Mouse (Mus musculus) MEL-GATA-1-ER (cell line): ENCODE data around the gene Katnal1.
A peak's percentile ranks its signal among the peaks of the same experiment; 100 is the strongest.

Experiments
- DNase-seq: peaks from one replicate; pipeline ENCODE4 v3.0.0-alpha.2; 2012; ENCODE audit warnings: low read depth; ENCODE audit errors: extremely low read depth

The Katnal1 gene

GRCm38 (mm10) chr5:148927717-148928223 lies 1.4 kb downstream of the Katnal1 start:
- DNase-seq, result no peak

GRCm38 (mm10) chr5:148924586-148924985 lies 4.5 kb downstream of the Katnal1 start:
- no peak for DNase-seq

- DNase-seq, result no peak
Measured at GRCm38 (mm10) chr5:148924051-148924450, 5.1 kb downstream of the Katnal1 start.

GRCm38 (mm10) chr5:148923408-148923807 lies 5.7 kb downstream of the Katnal1 start:
- no peak for DNase-seq

GRCm38 (mm10) chr5:148922773-148923172 lies 6.3 kb downstream of the Katnal1 start:
- no peak for DNase-seq

GRCm38 (mm10) chr5:148918049-148918448 lies 11.1 kb downstream of the Katnal1 start:
- DNase-seq, result no peak

- no peak for DNase-seq
Measured at GRCm38 (mm10) chr5:148916775-148917174, 12.3 kb downstream of the Katnal1 start.

GRCm38 (mm10) chr5:148912262-148912661 lies 16.9 kb downstream of the Katnal1 start:
- no peak for DNase-seq

- no peak for DNase-seq
Measured at GRCm38 (mm10) chr5:148910066-148910465, 19.1 kb downstream of the Katnal1 start.

GRCm38 (mm10) chr5:148909402-148909801 lies 19.7 kb downstream of the Katnal1 start:
- DNase-seq, result no peak

GRCm38 (mm10) chr5:148909057-148909395 lies 20.1 kb downstream of the Katnal1 start:
- no peak for DNase-seq

- DNase-seq, result no peak
Measured at GRCm38 (mm10) chr5:148908191-148909056, 20.7 kb downstream of the Katnal1 start.

- no peak for DNase-seq
Measured at GRCm38 (mm10) chr5:148906305-148906704, 22.8 kb downstream of the Katnal1 start.

GRCm38 (mm10) chr5:148904846-148905245 lies 24.3 kb downstream of the Katnal1 start:
- no peak for DNase-seq

- no peak for DNase-seq
Measured at GRCm38 (mm10) chr5:148899361-148899760, 29.8 kb downstream of the Katnal1 start.

GRCm38 (mm10) chr5:148897941-148898417 lies 31.1 kb downstream of the Katnal1 start:
- peak; percentile 89 for DNase-seq

GRCm38 (mm10) chr5:148897069-148897702 lies 31.9 kb downstream of the Katnal1 start:
- peak; percentile 100 for DNase-seq

- peak; percentile 54 for DNase-seq
Measured at GRCm38 (mm10) chr5:148896515-148896914, 32.6 kb downstream of the Katnal1 start.

GRCm38 (mm10) chr5:148895833-148896232 lies 33.3 kb downstream of the Katnal1 start:
- no peak for DNase-seq

- no peak for DNase-seq
Measured at GRCm38 (mm10) chr5:148895034-148895433, 34.1 kb downstream of the Katnal1 start.

- no peak for DNase-seq
Measured at GRCm38 (mm10) chr5:148890237-148890636, 38.9 kb downstream of the Katnal1 start.

- DNase-seq, result no peak
Measured at GRCm38 (mm10) chr5:148888032-148888431, 41.1 kb downstream of the Katnal1 start.
